Comparison of ENCODE assay signal across 12 mouse cellular contexts in genomic region chr2:165832720-165833119, GRCm38 (mm10).
DNase-seq lines count a peak whose midpoint lies in the region; ATAC-seq and TF ChIP-seq lines count a peak whose summit lies in the region.
"Had no signal": no experiment of that assay in that cellular context is flagged by ENCODE, and none has a peak within 500 bp of the region (broad histone marks: within the 10 kb centered on the region; RNA-seq: fewer than 3 reads in every experiment).

No protein-coding gene starts in this region.

- no peak for DNase-seq in heart, adult 2 months
- no peak for DNase-seq in heart, postnatal 4 days
- DNase-seq in kidney, postnatal 14 days = peak; percentile 48
- DNase-seq in kidney, postnatal 25 days = no peak
- no peak for DNase-seq in forebrain, postnatal 0 days
- no peak for DNase-seq in right cerebral cortex, adult 18-20 months
- DNase-seq: adrenal gland, adult 8-10 months; B cell, adult 2 months; liver; thymus, postnatal 14 days had no signal

- no peak for TF ChIP-seq CTCF in heart, adult 2 months (IDR thresholded peaks at IDR 0.05)
- no peak for TF ChIP-seq CTCF in forebrain, postnatal 0 days (IDR thresholded peaks at IDR 0.05; ENCODE audit: low read depth)

- H3K36me3 ChIP-seq in heart, adult 2 months (ENCODE audit: control insufficient read depth, insufficient read depth, low read length) = peaks cover 10% of the 10 kb centered on the region
- H3K36me3 ChIP-seq in forebrain, postnatal 0 days (ENCODE audit: insufficient read depth) = peaks cover 76% of the 10 kb centered on the region
- peaks cover 69% of the 10 kb centered on the region for H3K36me3 ChIP-seq in stomach, embryonic 14.5 days (ENCODE audit: control insufficient read depth, insufficient read depth, low read length)

- ATAC-seq in forebrain, postnatal 0 days = no peak
- no peak for ATAC-seq in stomach, embryonic 14.5 days (ENCODE audit: insufficient number of reproducible peaks, insufficient read depth, low FRiP score, low read depth)
- ATAC-seq in megakaryocyte, adult 5-6 weeks (ENCODE audit: poor library complexity, severe bottlenecking) = no peak

- TF ChIP-seq EP300 in heart, adult 2 months (IDR thresholded peaks at IDR 0.05; ENCODE audit: insufficient read depth, low read depth, low read length) = no peak

- no peaks in the 10 kb centered on the region for H3K27me3 ChIP-seq in heart, adult 2 months (ENCODE audit: control insufficient read depth, insufficient read depth, low read length)
- H3K27me3 ChIP-seq in forebrain, postnatal 0 days (ENCODE audit: insufficient read depth, low read length) = no peaks in the 10 kb centered on the region
- no peaks in the 10 kb centered on the region for H3K27me3 ChIP-seq in stomach, embryonic 14.5 days (ENCODE audit: control insufficient read depth, insufficient read depth, low read length)

- intact Hi-C loops in heart, adult 2 months (cut with DNase I) = no loop called here

- no peak overlapping the region for H3K4me2 ChIP-seq in forebrain, postnatal 0 days (ENCODE audit: low read depth)
- no peak overlapping the region for H3K4me2 ChIP-seq in stomach, embryonic 14.5 days (replicated peaks; ENCODE audit: low read depth, low read length)

- H3K9me3 ChIP-seq in forebrain, postnatal 0 days (ENCODE audit: low read length) = no peaks in the 10 kb centered on the region
- H3K9me3 ChIP-seq in stomach, embryonic 14.5 days (ENCODE audit: control insufficient read depth, low read depth, low read length) = no peaks in the 10 kb centered on the region

- H3K4me3 ChIP-seq in heart, adult 2 months = no peak overlapping the region
- H3K4me3 ChIP-seq in forebrain, postnatal 0 days (ENCODE audit: low read depth, low read length) = no peak overlapping the region
- no peak overlapping the region for H3K4me3 ChIP-seq in stomach, embryonic 14.5 days (ENCODE audit: low read depth, low read length)

- TF ChIP-seq POLR2A in heart, adult 2 months (IDR thresholded peaks at IDR 0.05; ENCODE audit: insufficient read depth, low read depth, low read length) = no peak

- H3K9ac ChIP-seq in heart, adult 2 months (ENCODE audit: low read depth, low read length) = no peak overlapping the region
- no peak overlapping the region for H3K9ac ChIP-seq in forebrain, postnatal 0 days
- H3K9ac ChIP-seq in stomach, embryonic 14.5 days (replicated peaks; ENCODE audit: low read depth, low read length) = no peak overlapping the region

- WGBS in heart, adult 2 months = 51% methylated on average over 9 of the region's 9 CpGs
- 81% methylated on average over 9 of the region's 9 CpGs for WGBS in forebrain, postnatal 0 days
- WGBS in stomach, embryonic 14.5 days = 72% methylated on average over 9 of the region's 9 CpGs

- no peaks in the 10 kb centered on the region for H3K79me2 ChIP-seq in heart, adult 2 months (replicated peaks; ENCODE audit: control insufficient read depth, insufficient read depth, low read length)

- H3K27ac ChIP-seq in heart, adult 2 months = peak overlapping the region; percentile 75
- peak overlapping the region; percentile 69 for H3K27ac ChIP-seq in forebrain, postnatal 0 days (ENCODE audit: low read depth, low read length)
- H3K27ac ChIP-seq in stomach, embryonic 14.5 days (ENCODE audit: low read length) = peak overlapping the region; percentile 23; the same call in 1 of the 2 replicates

- peaks cover 7% of the 10 kb centered on the region for H3K4me1 ChIP-seq in heart, adult 2 months (ENCODE audit: control insufficient read depth, insufficient read depth, low read length)
- H3K4me1 ChIP-seq in forebrain, postnatal 0 days (ENCODE audit: insufficient read depth) = no peaks in the 10 kb centered on the region
- H3K4me1 ChIP-seq in stomach, embryonic 14.5 days (ENCODE audit: control insufficient read depth, insufficient read depth, low read length) = 0 out of 2 replicates have a peak, but pooled peaks cover 2% of the 10 kb centered on the region

Comparison
In these comparisons a context has a peak if more than half of its experiments do, and no peak if none do; other contexts are left out.
1. H3K27ac ChIP-seq: peak in every context shown above with its lines; median percentile 75 in heart, adult 2 months; 69 in forebrain, postnatal 0 days; 23 in stomach, embryonic 14.5 days.